19 mouse cellular contexts compared by ENCODE assay signal in the genomic region with DNA sequence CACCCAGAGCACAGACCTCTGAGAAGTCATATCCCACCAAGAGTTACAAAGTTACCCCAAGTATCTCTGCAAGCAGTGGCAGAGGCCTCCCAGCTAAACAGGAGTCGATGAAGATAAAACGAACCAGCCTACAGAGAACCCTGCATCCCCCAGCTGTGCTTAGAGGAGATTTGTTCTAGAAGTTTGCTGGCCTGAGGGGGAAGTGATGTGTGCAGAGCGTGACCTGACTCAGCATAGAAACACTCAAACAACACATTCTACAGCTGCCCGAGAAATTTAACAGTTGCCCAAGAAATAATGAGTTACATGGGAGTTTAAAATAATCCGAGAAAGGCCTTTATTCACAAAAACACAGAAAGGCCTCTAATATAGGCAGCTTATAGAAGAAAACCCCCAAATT. TPM values are rescaled to one million over a fixed set of nuclear protein-coding genes. Genes with fewer than 3 reads are reported as not detected.
DNase-seq lines count a peak whose midpoint lies in the region; ATAC-seq lines count a peak whose summit lies in the region.
"Had no signal": no experiment of that assay in that cellular context is flagged by ENCODE, and none has a peak within 500 bp of the region (broad histone marks: within the 10 kb centered on the region; RNA-seq: fewer than 3 reads in every experiment).

No protein-coding gene starts in this region.

- ATAC-seq in heart, embryonic 12.5 days (ENCODE audit: insufficient number of reproducible peaks, low FRiP score), result peak; percentile 38
- ATAC-seq in forebrain, embryonic 12.5 days (ENCODE audit: low FRiP score), result no peak
- ATAC-seq: forebrain, postnatal 0 days; intestine, postnatal 0 days had no signal

- H3K36me3 ChIP-seq in heart, embryonic 12.5 days, result peaks cover 8% of the 10 kb centered on the region
- no peaks in the 10 kb centered on the region for H3K36me3 ChIP-seq in forebrain, embryonic 12.5 days (replicated peaks)
- H3K36me3 ChIP-seq: hindbrain, embryonic 15.5 days; limb, embryonic 15.5 days had no signal

- no peak overlapping the region for H3K4me3 ChIP-seq in heart, embryonic 12.5 days
- H3K4me3 ChIP-seq in forebrain, embryonic 12.5 days (replicated peaks), result no peak overlapping the region
- H3K4me3 ChIP-seq: hindbrain, embryonic 15.5 days; limb, embryonic 15.5 days had no signal

- H3K4me1 ChIP-seq in heart, embryonic 12.5 days (replicated peaks), result peaks cover 88% of the 10 kb centered on the region
- H3K4me1 ChIP-seq in forebrain, embryonic 12.5 days, result no peaks in the 10 kb centered on the region
- H3K4me1 ChIP-seq: hindbrain, embryonic 15.5 days had no signal

- 38% methylated on average over 5 of the region's 5 CpGs for WGBS in heart, embryonic 12.5 days
- 83% methylated on average over 5 of the region's 5 CpGs for whole genome bisulfite sequencing in forebrain, embryonic 12.5 days

- H3K27ac ChIP-seq in heart, embryonic 12.5 days (ENCODE audit: poor library complexity, severe bottlenecking), result peak overlapping the region; percentile 99
- no peak overlapping the region for H3K27ac ChIP-seq in forebrain, embryonic 12.5 days
- H3K27ac ChIP-seq: hindbrain, embryonic 15.5 days; limb, embryonic 15.5 days; macrophage had no signal

- 0 out of 2 replicates have a peak overlapping the region, but pooled peaks have one; percentile 19 for H3K4me2 ChIP-seq in heart, embryonic 12.5 days
- no peak overlapping the region for H3K4me2 ChIP-seq in forebrain, embryonic 12.5 days
- H3K4me2 ChIP-seq: hindbrain, embryonic 15.5 days; limb, embryonic 15.5 days had no signal

- DNase-seq in heart, adult 18-20 months, result no peak
- DNase-seq in testis, postnatal 14 days (ENCODE audit: low spot score), result peak; percentile 19
- no peak for DNase-seq in testis, postnatal 10 days (ENCODE audit: low spot score)
- DNase-seq in liver, result peak; percentile 71
- DNase-seq in right cerebral cortex, postnatal 25 days, result no peak
- DNase-seq: adrenal gland, postnatal 36 days; cerebellum, postnatal 10 days; embryo, embryonic 11 days; forebrain, postnatal 0 days; gastrocnemius, postnatal 36 days; kidney, postnatal 10 days; midbrain, embryonic 14.5 days; right cerebral cortex, adult 18-20 months had no signal

- H3K9me3 ChIP-seq in heart, embryonic 12.5 days (replicated peaks), result no peaks in the 10 kb centered on the region
- H3K9me3 ChIP-seq in forebrain, embryonic 12.5 days, result no peaks in the 10 kb centered on the region
- H3K9me3 ChIP-seq: hindbrain, embryonic 15.5 days; limb, embryonic 15.5 days had no signal

- H3K27me3 ChIP-seq in heart, embryonic 12.5 days (replicated peaks), result no peaks in the 10 kb centered on the region
- H3K27me3 ChIP-seq in forebrain, embryonic 12.5 days, result no peaks in the 10 kb centered on the region
- H3K27me3 ChIP-seq: hindbrain, embryonic 15.5 days; limb, embryonic 15.5 days had no signal

- H3K9ac ChIP-seq in heart, embryonic 12.5 days, result no peak overlapping the region
- H3K9ac ChIP-seq in forebrain, embryonic 12.5 days, result no peak overlapping the region
- H3K9ac ChIP-seq: forebrain, postnatal 0 days; hindbrain, embryonic 15.5 days; limb, embryonic 15.5 days had no signal

RNA-seq across cellular contexts. Expression of a gene that starts 39.1 kb away (rescaled TPM):
- 62.5 and 62.7 TPM in 2 replicates for polyA plus RNA-seq in heart, embryonic 12.5 days (2016; fragmentation: Nextera tagmentation; extraction: Ambion mirVana)
- 100 to 1,000 TPM; 393 to 402 TPM for total RNA-seq in heart, adult 18-20 months (2021)
- polyA plus RNA-seq in forebrain, embryonic 12.5 days (2016; fragmentation: Nextera tagmentation; extraction: Ambion mirVana), result 0.18 and 0.24 TPM in 2 replicates
- polyA plus RNA-seq: macrophage had no signal

Comparison
In these comparisons a context has a peak if more than half of its experiments do, and no peak if none do; other contexts are left out.
1. DNase-seq: peak in testis, postnatal 14 days (single experiment) and liver (single experiment); none in heart, adult 18-20 months (0 of 2), testis, postnatal 10 days (single experiment) and right cerebral cortex, postnatal 25 days (single experiment).
2. RNA of a gene that starts 39.1 kb away (polyA plus RNA-seq): 62.5 to 62.7 TPM in heart, embryonic 12.5 days; 0.18 to 0.24 TPM in forebrain, embryonic 12.5 days; every median in the first group is over 10 times any median in the second.